In genomic region chr12:33958241-33959194, GRCm38 (mm10) we compare ENCODE assay signal across 8 mouse cellular contexts. TPM values are rescaled to one million over a fixed set of nuclear protein-coding genes. Genes with fewer than 3 reads are reported as not detected.
A peak's percentile ranks its signal among the peaks of the same experiment; 100 is the strongest.
DNase-seq lines count a peak whose midpoint lies in the region; ATAC-seq and TF ChIP-seq lines count a peak whose summit lies in the region.

No protein-coding gene starts in this region.

- H3K9ac ChIP-seq in kidney, embryonic 15.5 days: peak overlapping the region; percentile 67
- H3K9ac ChIP-seq in ES-E14 (ENCODE audit: insufficient read depth, low read depth, low read length, poor library complexity, severe bottlenecking): peak overlapping the region; percentile 64
- H3K9ac ChIP-seq in liver, embryonic 16.5 days (ENCODE audit: low read depth, low read length): no peak overlapping the region

- in situ Hi-C loops in ES-E14 (cut with MboI; ENCODE audit: low sequenced_read_pairs in 2 of 2, unreplicated experiment in 2 of 2): no loop called here

- peak; percentile 27 for ATAC-seq in kidney, embryonic 15.5 days (replicated peaks; ENCODE audit: low FRiP score)
- peak; percentile 16 to 23; a peak in 1 of 4 replicates for ATAC-seq in hematopoietic stem cell, adult 5-6 weeks (replicated peaks in 1 of 2; ENCODE audit: insufficient read depth in 1 of 2, low FRiP score in 2 of 2, low TSS enrichment in 1 of 2, low read depth in 1 of 2, poor library complexity in 2 of 2, severe bottlenecking in 2 of 2)
- ATAC-seq in liver, embryonic 16.5 days (ENCODE audit: low read depth): no peak
- no peak for ATAC-seq in erythroid progenitor cell, adult 5-6 weeks (replicated peaks; ENCODE audit: low FRiP score, poor library complexity, severe bottlenecking)

- WGBS in kidney, embryonic 15.5 days: under 1% methylated on average over 53 of the region's 56 CpGs
- under 1% methylated on average over 56 of the region's 56 CpGs for WGBS in embryonic facial prominence, embryonic 10.5 days
- WGBS in liver, embryonic 16.5 days (ENCODE audit: insufficient replicate concordance): under 1% methylated on average over 50 of the region's 56 CpGs

- H3K9me3 ChIP-seq in kidney, embryonic 15.5 days (replicated peaks): no peaks in the 10 kb centered on the region
- H3K9me3 ChIP-seq in ES-E14 (ENCODE audit: control insufficient read depth, insufficient read depth, low read depth, low read length): no peaks in the 10 kb centered on the region
- no peaks in the 10 kb centered on the region for H3K9me3 ChIP-seq in embryonic facial prominence, embryonic 10.5 days
- no peaks in the 10 kb centered on the region for H3K9me3 ChIP-seq in liver, embryonic 16.5 days (replicated peaks; ENCODE audit: control insufficient read depth, low read length)

- peak overlapping the region; percentile 81 for H3K4me2 ChIP-seq in kidney, embryonic 15.5 days
- H3K4me2 ChIP-seq in liver, embryonic 16.5 days (ENCODE audit: low read depth, low read length): peak overlapping the region; percentile 59

- no peak for DNase-seq in kidney, adult 9 months
- peak; percentile 17 for DNase-seq in ES-E14 (ENCODE audit: low read depth, low spot score)
- DNase-seq in embryonic facial prominence, embryonic 10.5 days (ENCODE audit: low spot score): peak; percentile 69
- no peak for DNase-seq in frontal cortex, postnatal 10 days (ENCODE audit: low spot score in 2 of 2)

- no peaks in the 10 kb centered on the region for H3K36me3 ChIP-seq in kidney, embryonic 15.5 days
- no peaks in the 10 kb centered on the region for H3K36me3 ChIP-seq in ES-E14 (ENCODE audit: control insufficient read depth, insufficient read depth, low read length, poor library complexity, severe bottlenecking)
- H3K36me3 ChIP-seq in embryonic facial prominence, embryonic 10.5 days (replicated peaks): no peaks in the 10 kb centered on the region
- H3K36me3 ChIP-seq in liver, embryonic 16.5 days (ENCODE audit: control insufficient read depth, insufficient read depth): no peaks in the 10 kb centered on the region

- peak overlapping the region; percentile 66 for H3K4me3 ChIP-seq in kidney, embryonic 15.5 days (replicated peaks)
- H3K4me3 ChIP-seq in ES-E14 (ENCODE audit: insufficient read depth in 1 of 2, low read depth in 1 of 2, low read length in 2 of 2, poor library complexity in 1 of 2, severe bottlenecking in 1 of 2): peak overlapping the region; percentile 45 to 81
- H3K4me3 ChIP-seq in embryonic facial prominence, embryonic 10.5 days: peak overlapping the region; percentile 87
- H3K4me3 ChIP-seq in liver, embryonic 16.5 days (ENCODE audit: low read depth, low read length): peak overlapping the region; percentile 49

- peaks cover 92% of the 10 kb centered on the region for H3K27me3 ChIP-seq in kidney, embryonic 15.5 days
- H3K27me3 ChIP-seq in embryonic facial prominence, embryonic 10.5 days (replicated peaks; ENCODE audit: low read depth, poor library complexity, severe bottlenecking): peaks cover 99% of the 10 kb centered on the region
- peaks cover 79% of the 10 kb centered on the region for H3K27me3 ChIP-seq in liver, embryonic 16.5 days (ENCODE audit: control insufficient read depth, insufficient read depth, low read depth, low read length)

- peaks cover 34% of the 10 kb centered on the region for H3K4me1 ChIP-seq in kidney, embryonic 15.5 days
- peaks cover 0 to 4% of the 10 kb centered on the region in 2 experiments; a peak in 1 of 4 replicates for H3K4me1 ChIP-seq in ES-E14 (ENCODE audit: control insufficient read depth in 2 of 2, insufficient read depth in 2 of 2, low read length in 2 of 2, poor library complexity in 1 of 2)
- H3K4me1 ChIP-seq in embryonic facial prominence, embryonic 10.5 days: peaks cover 50% of the 10 kb centered on the region
- H3K4me1 ChIP-seq in liver, embryonic 16.5 days (ENCODE audit: control insufficient read depth, low read depth, low read length): peaks cover 2% of the 10 kb centered on the region; the same call in 1 of the 2 replicates

- H3K27ac ChIP-seq in kidney, embryonic 15.5 days: peak overlapping the region; percentile 75
- no peak overlapping the region for H3K27ac ChIP-seq in ES-E14 (ENCODE audit: insufficient read depth, low read depth, low read length, poor library complexity, severe bottlenecking)
- peak overlapping the region; percentile 98 for H3K27ac ChIP-seq in embryonic facial prominence, embryonic 10.5 days (replicated peaks)
- H3K27ac ChIP-seq in liver, embryonic 16.5 days (ENCODE audit: low read length): no peak overlapping the region

TF ChIP-seq in ES-E14, 5 proteins besides CTCF, POLR2A, EP300 and RAD21:
- no peak for TF ChIP-seq CHD2 (IDR thresholded peaks at IDR 0.05; ENCODE audit: low read depth, low read length)
- no peak for TF ChIP-seq ZNF384 (IDR thresholded peaks at IDR 0.05; ENCODE audit: low read depth, low read length)
- TF ChIP-seq MAFK (IDR thresholded peaks at IDR 0.05; ENCODE audit: insufficient read depth, low read depth, low read length): no peak
TF ChIP-seq in ES-E14: peak in this region for 0.

RNA-seq across cellular contexts. Expression of gene Twist1, which starts 1.0 kb away (rescaled TPM):
- polyA plus RNA-seq in kidney, embryonic 15.5 days (2015; fragmentation: Nextera tagmentation; extraction: Ambion mirVana): 4.9 and 5.1 TPM in 2 replicates
- total RNA-seq in ES-E14 (2012; rRNA removed): 2.6 and 6.8 TPM in 2 replicates
- polyA plus RNA-seq in embryonic facial prominence, embryonic 10.5 days (2016; fragmentation: Nextera tagmentation; extraction: Ambion mirVana): 29.0 and 35.6 TPM in 2 replicates
- not detected in 2 replicates for total RNA-seq in hematopoietic stem cell, adult 5-6 weeks (2017)
- polyA plus RNA-seq in liver, embryonic 16.5 days (2015; fragmentation: Nextera tagmentation; extraction: Ambion mirVana): 0.05 and 0.06 TPM in 2 replicates
- not detected in 2 replicates for total RNA-seq in erythroid progenitor cell, adult 5-6 weeks (2015; ENCODE audit: low replicate concordance)
- total RNA-seq in erythroid progenitor cell, adult 5-6 weeks (2017; ENCODE audit: low replicate concordance): not detected in 2 replicates

RNA-seq across cellular contexts. Expression of gene Ferd3l, which starts 30.3 kb away (rescaled TPM):
- polyA plus RNA-seq in kidney, embryonic 15.5 days (2015; fragmentation: Nextera tagmentation; extraction: Ambion mirVana): not detected in 2 replicates
- not detected in 2 replicates for total RNA-seq in ES-E14 (2012; rRNA removed)
- polyA plus RNA-seq in embryonic facial prominence, embryonic 10.5 days (2016; fragmentation: Nextera tagmentation; extraction: Ambion mirVana): 0.52 TPM in 1 of 2 replicates, not detected in the other
- not detected in 2 replicates for total RNA-seq in hematopoietic stem cell, adult 5-6 weeks (2017)
- polyA plus RNA-seq in liver, embryonic 16.5 days (2015; fragmentation: Nextera tagmentation; extraction: Ambion mirVana): not detected in 2 replicates
- not detected in 2 replicates for total RNA-seq in erythroid progenitor cell, adult 5-6 weeks (2015; ENCODE audit: low replicate concordance)
- total RNA-seq in erythroid progenitor cell, adult 5-6 weeks (2017; ENCODE audit: low replicate concordance): not detected in 2 replicates

Comparison
In these comparisons a context has a peak if more than half of its experiments do, and no peak if none do; other contexts are left out.
1. ATAC-seq: peak in kidney, embryonic 15.5 days (single experiment) and hematopoietic stem cell, adult 5-6 weeks (2 of 2); none in liver, embryonic 16.5 days (single experiment) and erythroid progenitor cell, adult 5-6 weeks (single experiment).
2. H3K27ac ChIP-seq: peak in kidney, embryonic 15.5 days (single experiment) and embryonic facial prominence, embryonic 10.5 days (single experiment); none in ES-E14 (single experiment) and liver, embryonic 16.5 days (single experiment).
3. DNase-seq: peak in ES-E14 (single experiment) and embryonic facial prominence, embryonic 10.5 days (single experiment); none in kidney, adult 9 months (single experiment) and frontal cortex, postnatal 10 days (0 of 2).
4. Peak in every context shown above with its lines, with median percentiles within 50 percentile points of each other: H3K4me3 ChIP-seq.